Mouse (Mus musculus) adrenal gland, adult 2 months (tissue): Measurements from ENCODE around the gene Cnnm3. TPM values are rescaled to one million over a fixed set of nuclear protein-coding genes. Genes with fewer than 3 reads are reported as not detected.
"Not testable (repeated sequence)": the region's sequence is repeated elsewhere in the genome, so short reads cannot be mapped to it uniquely, and the experiment has no call there.

Source experiments
- DNase-seq: peaks from one replicate; pipeline ENCODE4 v3.0.0; 2021
- polyA plus RNA-seq: library from polyadenylated mRNA; depleted of rRNA; stranded (reverse); fragments of >200 nt; gene quantifications from 2 replicates; pipeline ENCODE4 v1.2.3, GENCODE M21; 2012
- total RNA-seq, 2 experiments: library from RNA; stranded (reverse); gene quantifications; 2 replicates each; pipeline ENCODE4 v1.2.3; 2021

The Cnnm3 gene
- total and polyA plus RNA-seq, 3 experiments = 25.9 to 70.6 (median 32.0) TPM

- peak; percentile 68 for DNase-seq
Observed at GRCm38 (mm10) chr1:36535477-36536396, 24.1 kb downstream of the Cnnm3 start.

GRCm38 (mm10) chr1:36536397-36536728 lies 24.7 kb downstream of the Cnnm3 start:
- DNase-seq = no peak

GRCm38 (mm10) chr1:36536783-36537182 lies 25.1 kb downstream of the Cnnm3 start, which contains the start of gene Ankrd23:
Gene Ankrd23 (minus strand): TSS chr1:36536883.
- DNase-seq = not testable (repeated sequence)

GRCm38 (mm10) chr1:36538727-36539126 lies 27.1 kb downstream of the Cnnm3 start:
- no peak for DNase-seq

GRCm38 (mm10) chr1:36539186-36539585 lies 27.5 kb downstream of the Cnnm3 start, which contains the start of gene Gm42417:
Gene Gm42417 (minus strand): TSS chr1:36539429.
- DNase-seq = peak; percentile 96

- peak; percentile 9 for DNase-seq
Observed at GRCm38 (mm10) chr1:36540132-36540531, 28.5 kb downstream of the Cnnm3 start.

- DNase-seq = no peak
Observed at GRCm38 (mm10) chr1:36540807-36541206, 29.1 kb downstream of the Cnnm3 start.

- DNase-seq = peak; percentile 28
Observed at GRCm38 (mm10) chr1:36541844-36542243, 30.2 kb downstream of the Cnnm3 start.

- no peak for DNase-seq
Observed at GRCm38 (mm10) chr1:36542925-36543324, 31.3 kb downstream of the Cnnm3 start.

GRCm38 (mm10) chr1:36545382-36545781 lies 33.7 kb downstream of the Cnnm3 start:
- no peak for DNase-seq

GRCm38 (mm10) chr1:36545845-36546600 lies 34.4 kb downstream of the Cnnm3 start:
- DNase-seq = peak; percentile 43

- DNase-seq = peak; percentile 98
Observed at GRCm38 (mm10) chr1:36546888-36547471, 35.3 kb downstream of the Cnnm3 start, which contains the start of gene Ankrd39. Gene Ankrd39 (minus strand): TSS chr1:36547445.

GRCm38 (mm10) chr1:36547981-36548598 lies 36.4 kb downstream of the Cnnm3 start:
- no peak for DNase-seq

GRCm38 (mm10) chr1:36548771-36549170 lies 37.1 kb downstream of the Cnnm3 start:
- DNase-seq = no peak

GRCm38 (mm10) chr1:36549491-36549890 lies 37.8 kb downstream of the Cnnm3 start:
- no peak for DNase-seq

- no peak for DNase-seq
Observed at GRCm38 (mm10) chr1:36550075-36550863, 38.6 kb downstream of the Cnnm3 start.

GRCm38 (mm10) chr1:36551904-36552303 lies 40.2 kb downstream of the Cnnm3 start:
- no peak for DNase-seq

GRCm38 (mm10) chr1:36552506-36552905 lies 40.8 kb downstream of the Cnnm3 start:
- DNase-seq = no peak

GRCm38 (mm10) chr1:36554633-36555399 lies 43.1 kb downstream of the Cnnm3 start:
- peak; percentile 62 for DNase-seq

- DNase-seq = peak; percentile 47
Observed at GRCm38 (mm10) chr1:36555798-36556395, 44.2 kb downstream of the Cnnm3 start.
